7 mouse cellular contexts compared by ENCODE assay signal in the genomic region with DNA sequence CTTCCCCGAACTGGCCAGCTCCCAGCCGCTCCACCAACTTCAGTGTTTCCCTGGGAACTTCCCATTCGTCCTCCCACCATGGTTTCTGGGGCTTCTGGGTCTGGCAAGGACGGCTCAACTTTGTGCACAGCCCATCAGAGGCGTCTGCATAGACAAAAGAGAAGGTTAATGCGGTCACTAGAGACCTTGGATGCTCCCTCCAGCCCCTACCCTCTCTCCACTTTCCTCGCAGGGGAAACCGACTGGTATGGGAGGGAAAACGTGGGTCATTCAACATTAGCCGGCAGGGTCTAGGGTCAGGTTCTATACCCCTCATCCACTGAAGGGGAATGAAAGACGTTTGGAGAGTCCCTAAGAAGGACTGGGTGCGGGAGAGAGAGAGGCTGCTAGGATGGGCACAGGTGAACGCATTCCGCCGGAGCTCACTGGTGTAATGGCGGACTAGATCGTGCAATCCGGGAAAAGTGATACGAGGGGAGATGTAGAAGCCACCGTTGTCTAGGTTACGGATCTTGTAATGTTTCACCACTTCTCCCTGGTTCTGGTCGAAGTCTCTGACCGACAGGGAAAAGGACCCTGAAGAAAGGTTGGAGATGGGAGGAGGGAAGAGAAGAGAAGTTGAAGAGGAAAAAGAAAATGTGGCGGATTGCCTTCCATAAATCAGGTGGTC. TPM values are rescaled to one million over a fixed set of nuclear protein-coding genes. Genes with fewer than 3 reads are reported as not detected.
DNase-seq lines count a peak whose midpoint lies in the region; ATAC-seq and TF ChIP-seq lines count a peak whose summit lies in the region.

No protein-coding gene starts in this region.

- no peak overlapping the region; the same call in 1 of the 2 replicates for H3K27ac ChIP-seq in embryonic fibroblast, embryonic 13.5 days (ENCODE audit: insufficient read depth, low read length)
- H3K27ac ChIP-seq in intestine, embryonic 15.5 days = peak overlapping the region; percentile 7; the same call in 1 of the 2 replicates
- no peak overlapping the region for H3K27ac ChIP-seq in midbrain, embryonic 12.5 days (replicated peaks)

- no peaks in the 10 kb centered on the region for H3K36me3 ChIP-seq in intestine, embryonic 15.5 days
- no peaks in the 10 kb centered on the region for H3K36me3 ChIP-seq in midbrain, embryonic 12.5 days

- peak overlapping the region; percentile 48 for H3K4me3 ChIP-seq in embryonic fibroblast, embryonic 13.5 days (ENCODE audit: insufficient read depth, low read length)
- peak overlapping the region; percentile 46 for H3K4me3 ChIP-seq in intestine, embryonic 15.5 days (replicated peaks)
- peak overlapping the region; percentile 42 for H3K4me3 ChIP-seq in midbrain, embryonic 12.5 days

- H3K4me2 ChIP-seq in intestine, embryonic 15.5 days (replicated peaks) = peak overlapping the region; percentile 87
- H3K4me2 ChIP-seq in midbrain, embryonic 12.5 days (replicated peaks) = peak overlapping the region; percentile 59

- TF ChIP-seq CTCF in embryonic fibroblast, embryonic 13.5 days (IDR thresholded peaks at IDR 0.05; ENCODE audit: borderline replicate concordance, insufficient read depth, low read length) = no peak

- no peak for TF ChIP-seq POLR2A in embryonic fibroblast, embryonic 13.5 days (IDR thresholded peaks at IDR 0.05; ENCODE audit: low read depth, low read length)

- H3K9ac ChIP-seq in intestine, embryonic 15.5 days = peak overlapping the region; percentile 51
- peak overlapping the region; percentile 43 for H3K9ac ChIP-seq in midbrain, embryonic 12.5 days (replicated peaks)

- no peaks in the 10 kb centered on the region for H3K27me3 ChIP-seq in intestine, embryonic 15.5 days (replicated peaks)
- peaks cover 28% of the 10 kb centered on the region for H3K27me3 ChIP-seq in midbrain, embryonic 12.5 days

- intact Hi-C loops in left cerebral cortex, postnatal 4 days (cut with DNase I) = no loop called here

- H3K9me3 ChIP-seq in intestine, embryonic 15.5 days = no peaks in the 10 kb centered on the region
- no peaks in the 10 kb centered on the region for H3K9me3 ChIP-seq in midbrain, embryonic 12.5 days

- peak; percentile 79 for ATAC-seq in intestine, embryonic 15.5 days
- peak; percentile 49 for ATAC-seq in midbrain, embryonic 12.5 days (ENCODE audit: low FRiP score, low read depth)
- ATAC-seq in activated CD4-positive, CD25-positive, alpha-beta regulatory T cell, adult 4 months = no peak

- DNase-seq in left cerebral cortex, adult 18-20 months (ENCODE audit: low spot score in 2 of 2) = peak; percentile 10 to 22
- DNase-seq in left cerebral cortex, postnatal 4 days = no peak
- peak; percentile 33 to 42 for DNase-seq in adrenal gland, postnatal 36 days

- no peaks in the 10 kb centered on the region for H3K4me1 ChIP-seq in embryonic fibroblast, embryonic 13.5 days (ENCODE audit: control insufficient read depth, insufficient read depth, low read length)
- H3K4me1 ChIP-seq in intestine, embryonic 15.5 days (replicated peaks) = peaks cover 10% of the 10 kb centered on the region
- H3K4me1 ChIP-seq in midbrain, embryonic 12.5 days = peaks cover 9% of the 10 kb centered on the region

- WGBS in intestine, embryonic 15.5 days = under 1% methylated on average over 24 of the region's 24 CpGs
- WGBS in midbrain, embryonic 12.5 days = 2% methylated on average over 23 of the region's 24 CpGs

RNA-seq across cellular contexts. Expression of a gene that starts 13.5 kb away (rescaled TPM):
- total RNA-seq in left cerebral cortex, adult 18-20 months (2021) = 10 to 100 TPM; 21.5 to 22.7 TPM
- 10 to 100 TPM; 39.8 to 43.5 TPM for total RNA-seq in left cerebral cortex, postnatal 4 days (2021)
- total RNA-seq in adrenal gland, postnatal 36 days (2021) = 10 to 100 TPM; 49.2 to 59.8 TPM
- polyA plus RNA-seq in embryonic fibroblast, embryonic 13.5 days (2011; ENCODE audit: insufficient read length, low read depth, missing spikeins) = 150 and 156 TPM in 2 replicates
- 200 and 203 TPM in 2 replicates for polyA plus RNA-seq in intestine, embryonic 15.5 days (2015; fragmentation: Nextera tagmentation; extraction: Ambion mirVana)
- 188 and 190 TPM in 2 replicates for polyA plus RNA-seq in midbrain, embryonic 12.5 days (2016; fragmentation: Nextera tagmentation; extraction: Ambion mirVana)
- 100 to 1,000 TPM; 225 to 283 TPM for polyA plus RNA-seq in activated CD4-positive, CD25-positive, alpha-beta regulatory T cell, adult 4 months (2017; shearing (Covaris generic))

RNA-seq across cellular contexts. Expression of a gene that starts 17.4 kb away (rescaled TPM):
- 1 to 10 TPM; 1.2 to 4.4 TPM for total RNA-seq in left cerebral cortex, adult 18-20 months (2021)
- total RNA-seq in left cerebral cortex, postnatal 4 days (2021) = 10 to 100 TPM; 14.1 to 15.2 TPM
- 1 to 10 TPM; 2.7 to 5.2 TPM for total RNA-seq in adrenal gland, postnatal 36 days (2021)
- polyA plus RNA-seq in embryonic fibroblast, embryonic 13.5 days (2011; ENCODE audit: insufficient read length, low read depth, missing spikeins) = 3.0 and 5.2 TPM in 2 replicates
- polyA plus RNA-seq in intestine, embryonic 15.5 days (2015; fragmentation: Nextera tagmentation; extraction: Ambion mirVana) = 7.6 and 9.7 TPM in 2 replicates
- polyA plus RNA-seq in midbrain, embryonic 12.5 days (2016; fragmentation: Nextera tagmentation; extraction: Ambion mirVana) = 3.7 and 3.8 TPM in 2 replicates
- polyA plus RNA-seq in activated CD4-positive, CD25-positive, alpha-beta regulatory T cell, adult 4 months (2017; shearing (Covaris generic)) = 1,000 to 10,000 TPM; 1,301 to 1,674 TPM

RNA-seq across cellular contexts. Expression of a gene that starts 22.4 kb away (rescaled TPM):
- total RNA-seq in left cerebral cortex, adult 18-20 months (2021) = under 1 TPM in 1 of 2 experiments, not detected in 1; 0.46 TPM
- total RNA-seq in left cerebral cortex, postnatal 4 days (2021) = not detected
- total RNA-seq in adrenal gland, postnatal 36 days (2021) = 10 to 100 TPM; 41.9 to 46.2 TPM
- not detected in 2 replicates for polyA plus RNA-seq in embryonic fibroblast, embryonic 13.5 days (2011; ENCODE audit: insufficient read length, low read depth, missing spikeins)
- polyA plus RNA-seq in intestine, embryonic 15.5 days (2015; fragmentation: Nextera tagmentation; extraction: Ambion mirVana) = 3.0 and 3.3 TPM in 2 replicates
- polyA plus RNA-seq in midbrain, embryonic 12.5 days (2016; fragmentation: Nextera tagmentation; extraction: Ambion mirVana) = 0.54 TPM in 1 of 2 replicates, not detected in the other
- polyA plus RNA-seq in activated CD4-positive, CD25-positive, alpha-beta regulatory T cell, adult 4 months (2017; shearing (Covaris generic)) = 1 to 10 TPM; 1.3 to 1.6 TPM

RNA-seq across cellular contexts. Expression of a gene that starts 42.6 kb away (rescaled TPM):
- 10 to 100 TPM; 58.3 to 84.6 TPM for total RNA-seq in left cerebral cortex, adult 18-20 months (2021)
- 1,000 to 10,000 TPM; 1,277 to 1,311 TPM for total RNA-seq in left cerebral cortex, postnatal 4 days (2021)
- 10 to 100 TPM; 53.0 to 56.9 TPM for total RNA-seq in adrenal gland, postnatal 36 days (2021)
- 131 and 157 TPM in 2 replicates for polyA plus RNA-seq in embryonic fibroblast, embryonic 13.5 days (2011; ENCODE audit: insufficient read length, low read depth, missing spikeins)
- 432 and 487 TPM in 2 replicates for polyA plus RNA-seq in intestine, embryonic 15.5 days (2015; fragmentation: Nextera tagmentation; extraction: Ambion mirVana)
- polyA plus RNA-seq in midbrain, embryonic 12.5 days (2016; fragmentation: Nextera tagmentation; extraction: Ambion mirVana) = 2,082 and 2,101 TPM in 2 replicates
- polyA plus RNA-seq in activated CD4-positive, CD25-positive, alpha-beta regulatory T cell, adult 4 months (2017; shearing (Covaris generic)) = 1 to 10 TPM; 3.6 to 3.8 TPM

RNA-seq across cellular contexts. Expression of a gene that starts 44.5 kb away (rescaled TPM):
- total RNA-seq in left cerebral cortex, adult 18-20 months (2021) = 100 to 1,000 TPM; 124 to 128 TPM
- total RNA-seq in left cerebral cortex, postnatal 4 days (2021) = 100 to 1,000 TPM; 137 to 143 TPM
- 100 to 1,000 TPM; 187 to 192 TPM for total RNA-seq in adrenal gland, postnatal 36 days (2021)
- 217 and 251 TPM in 2 replicates for polyA plus RNA-seq in embryonic fibroblast, embryonic 13.5 days (2011; ENCODE audit: insufficient read length, low read depth, missing spikeins)
- polyA plus RNA-seq in intestine, embryonic 15.5 days (2015; fragmentation: Nextera tagmentation; extraction: Ambion mirVana) = 270 and 281 TPM in 2 replicates
- 196 and 202 TPM in 2 replicates for polyA plus RNA-seq in midbrain, embryonic 12.5 days (2016; fragmentation: Nextera tagmentation; extraction: Ambion mirVana)
- polyA plus RNA-seq in activated CD4-positive, CD25-positive, alpha-beta regulatory T cell, adult 4 months (2017; shearing (Covaris generic)) = 100 to 1,000 TPM; 377 to 435 TPM

Comparison
In these comparisons a context has a peak if more than half of its experiments do, and no peak if none do; other contexts are left out.
1. RNA of a gene that starts 17.4 kb away (polyA plus RNA-seq): 1,301 to 1,674 TPM in activated CD4-positive, CD25-positive, alpha-beta regulatory T cell, adult 4 months; 7.6 to 9.7 TPM in intestine, embryonic 15.5 days, 3.0 to 5.2 TPM in embryonic fibroblast, embryonic 13.5 days and 3.7 to 3.8 TPM in midbrain, embryonic 12.5 days; every median in the first group is over 100 times any median in the second.
2. Peak in every context shown above with its lines, with median percentiles within 50 percentile points of each other: H3K4me3 ChIP-seq.